Mouse (Mus musculus) right cerebral cortex, postnatal 14 days (tissue): ENCODE results near the gene Lin37.

Experiments used
- DNase-seq: peaks from one replicate; pipeline ENCODE4 v3.0.0; 2022

Lin37 gene

GRCm38 (mm10) chr7:30585170-30585569 is 25.5 kb upstream of the Lin37 start:
- DNase-seq: no peak

DNA sequence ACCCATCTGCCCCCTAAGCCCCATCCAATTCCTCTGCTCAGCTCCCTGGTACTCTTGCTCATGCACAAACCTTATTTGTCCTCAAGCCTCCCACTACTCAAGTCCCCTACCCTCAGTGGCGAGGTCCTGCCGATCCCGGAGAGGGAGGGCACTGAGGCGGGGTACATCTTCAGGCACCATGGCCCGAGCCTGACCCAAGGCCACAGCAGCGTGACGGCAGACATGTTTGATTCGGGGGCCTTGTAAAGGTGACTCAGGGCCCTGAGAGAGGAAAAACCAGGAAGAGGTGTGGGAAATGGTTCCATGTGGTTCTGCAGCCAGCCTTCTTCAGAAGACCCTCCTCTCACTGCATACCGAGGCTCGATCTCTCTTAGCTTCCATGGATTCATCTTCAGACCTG is 24.7 kb upstream of the Lin37 start:
- DNase-seq: no peak

GRCm38 (mm10) chr7:30581547-30581946 is 21.9 kb upstream of the Lin37 start:
- no peak for DNase-seq

DNA sequence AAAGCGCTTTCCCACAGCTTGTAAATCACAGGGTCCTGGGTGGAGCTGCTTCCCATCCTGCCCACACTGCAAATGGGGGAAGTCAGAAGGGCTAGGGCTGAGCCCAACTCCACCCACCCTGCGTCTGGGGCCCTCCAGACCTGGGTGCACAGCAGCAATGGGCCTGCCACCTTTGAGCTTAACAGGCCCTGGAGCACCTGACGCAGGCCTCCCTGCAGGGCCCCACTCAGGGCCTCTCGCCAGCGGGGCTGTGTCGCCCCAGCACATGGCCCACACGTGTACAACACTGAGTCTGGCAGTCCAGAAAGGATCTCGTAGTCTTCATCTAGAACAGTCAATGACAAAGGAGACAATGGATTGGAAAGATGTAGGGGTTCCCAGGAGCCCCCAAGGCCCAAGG is 20.3 kb upstream of the Lin37 start:
- DNase-seq: no peak

DNA sequence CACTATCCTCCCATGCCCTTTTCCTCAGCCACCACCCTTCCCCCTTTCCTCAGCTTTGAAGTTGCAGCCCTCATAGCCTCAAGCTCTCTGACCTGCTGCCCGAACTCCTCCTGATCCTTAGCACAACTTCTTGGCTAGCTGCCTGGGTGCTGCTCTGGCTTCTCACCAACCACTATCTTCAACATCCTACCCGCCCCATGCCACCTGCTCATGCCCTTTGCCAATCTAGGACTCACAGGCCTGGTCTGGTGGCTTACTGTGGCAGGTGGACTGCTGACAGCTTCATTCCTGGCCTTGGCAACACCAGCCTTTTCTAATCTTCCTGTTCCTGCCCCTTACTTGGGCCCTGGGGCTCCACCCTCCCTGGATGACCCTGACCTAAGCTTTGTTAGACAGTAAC is 13.3 kb upstream of the Lin37 start:
- DNase-seq: no peak

DNA sequence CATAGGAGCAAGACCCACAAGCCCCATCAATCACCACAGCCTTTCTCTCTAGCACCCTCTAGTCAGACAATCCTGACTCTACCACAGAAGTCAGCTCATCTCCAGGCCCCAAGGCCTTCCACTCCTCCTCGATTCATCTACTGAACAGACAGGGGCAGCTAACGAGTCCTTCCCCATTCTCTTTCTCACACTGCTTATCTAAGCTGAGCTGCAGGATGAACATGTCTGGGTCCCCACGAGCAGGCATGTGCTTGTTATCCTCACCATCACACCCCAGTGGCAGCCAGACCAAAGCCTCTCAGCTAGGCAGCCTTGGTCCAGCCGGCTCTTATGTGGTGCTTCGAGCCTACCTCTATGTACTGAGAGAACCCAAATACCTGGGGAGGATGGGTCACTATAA is 12.8 kb upstream of the Lin37 start:
- no peak for DNase-seq

DNA sequence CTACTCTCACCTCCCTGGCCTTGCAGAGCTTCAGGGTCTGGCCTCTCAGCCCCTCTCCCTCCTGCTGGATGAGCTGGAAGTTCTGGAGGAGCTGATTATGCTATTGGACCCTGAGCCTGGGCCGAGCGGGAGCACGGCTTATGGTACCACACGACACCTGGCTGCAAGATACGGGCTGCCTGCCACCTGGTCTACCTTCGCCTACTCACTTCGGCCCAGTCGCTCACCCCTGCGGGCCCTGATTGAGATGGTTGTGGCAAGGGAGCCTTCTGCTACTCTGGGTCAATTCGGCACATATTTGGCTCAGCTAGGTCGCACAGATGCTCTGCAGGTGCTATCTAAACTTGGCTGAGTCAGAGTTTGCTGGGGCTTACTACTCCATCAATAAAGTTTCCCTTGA is 7.9 kb upstream of the Lin37 start:
- DNase-seq: no peak

- DNase-seq: no peak
These were observed 6.4 kb upstream of the Lin37 start for GRCm38 (mm10) chr7:30566033-30566432.

GRCm38 (mm10) chr7:30564970-30565571 is 5.4 kb upstream of the Lin37 start, which contains the start of gene Igflr1:
Igflr1 (plus strand) TSS chr7:30565427.
- DNase-seq: no peak

- no peak for DNase-seq
These were observed 4.3 kb upstream of the Lin37 start for GRCm38 (mm10) chr7:30563906-30564280.

- DNase-seq: peak; percentile 96
These were observed 3.7 kb upstream of the Lin37 start, which contains the start of the genes U2af1l4, Gm49396 and Psenen for GRCm38 (mm10) chr7:30563117-30563905. U2af1l4 (plus strand) TSS chr7:30563301. Gm49396 (plus strand) TSS chr7:30563344. Psenen (minus strand) TSS chr7:30563627.

DNA sequence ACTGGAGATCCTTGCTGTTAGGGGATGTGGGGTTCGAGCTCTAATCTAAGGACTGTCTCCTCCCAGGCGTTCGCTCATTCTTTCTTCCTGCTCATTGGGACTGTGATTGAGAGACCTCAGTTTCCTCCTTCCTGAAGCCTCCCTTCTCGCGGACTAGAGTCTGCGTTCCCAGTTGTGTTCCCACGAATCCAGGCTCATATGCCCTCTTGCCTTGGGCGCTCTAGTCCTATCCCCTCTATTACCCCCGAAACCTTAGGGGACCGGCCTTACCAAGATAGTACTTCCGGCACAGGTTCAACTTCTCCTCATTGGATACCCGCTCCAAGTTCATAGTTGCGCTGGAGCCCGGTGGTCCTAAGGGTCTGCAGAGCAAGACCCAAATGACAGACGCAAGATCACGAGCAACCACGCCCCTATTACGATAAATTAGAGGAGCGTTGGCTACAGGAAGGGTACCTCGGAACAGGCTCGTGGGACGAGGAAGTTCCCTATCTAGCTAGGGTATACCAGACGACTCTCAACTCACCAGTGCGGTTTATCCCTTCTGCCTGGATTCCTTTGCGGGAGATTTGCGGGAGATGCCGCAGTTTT is 3.0 kb upstream of the Lin37 start:
- DNase-seq: no peak

GRCm38 (mm10) chr7:30560296-30560695 is 658 bp upstream of the Lin37 start:
- DNase-seq: no peak

DNA sequence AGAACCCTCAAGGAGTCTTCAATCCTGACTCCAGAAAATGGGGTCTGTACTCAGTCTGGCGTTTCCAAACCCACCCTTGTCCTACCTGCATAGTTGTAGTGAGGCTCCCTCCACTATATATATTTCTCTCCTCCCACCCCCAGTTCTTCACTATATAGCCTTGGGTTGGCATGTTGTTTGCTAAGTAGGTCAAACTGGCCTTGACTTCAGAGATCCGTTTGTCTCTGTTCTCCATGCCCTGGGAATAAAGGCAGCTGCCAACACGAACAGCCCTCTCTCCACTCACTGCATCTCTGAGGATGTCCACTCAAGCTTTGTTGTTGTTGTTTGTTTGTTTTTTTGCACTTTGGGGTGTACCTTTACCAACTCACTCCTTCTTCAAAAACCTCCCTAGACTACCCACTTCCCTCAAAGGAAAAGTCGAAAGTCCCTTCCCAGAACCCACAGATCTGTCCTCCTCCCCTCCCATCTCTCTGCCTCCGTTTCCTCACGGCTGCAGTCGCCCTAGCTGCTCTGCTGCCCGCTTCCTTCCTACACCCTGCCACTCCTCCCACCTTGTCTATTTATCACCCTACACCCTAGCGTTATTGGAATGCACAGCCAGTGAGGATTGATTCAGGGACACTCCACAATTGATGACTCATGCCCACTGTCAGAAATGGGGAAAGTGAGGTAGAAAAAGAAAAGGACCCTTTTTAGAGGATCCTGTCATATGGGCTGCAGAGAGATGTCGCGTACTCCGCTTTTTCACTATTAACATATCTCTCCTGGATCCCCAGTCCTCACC is 789 bp downstream of the Lin37 start:
- DNase-seq: no peak

- DNase-seq: no peak
These were observed 1.6 kb downstream of the Lin37 start for GRCm38 (mm10) chr7:30557901-30558514.

GRCm38 (mm10) chr7:30556894-30557536 is 2.6 kb downstream of the Lin37 start:
- no peak for DNase-seq

- DNase-seq: no peak
These were observed 5.6 kb downstream of the Lin37 start for GRCm38 (mm10) chr7:30553810-30554584.

- no peak for DNase-seq
These were observed 6.5 kb downstream of the Lin37 start for GRCm38 (mm10) chr7:30553021-30553589.

DNA sequence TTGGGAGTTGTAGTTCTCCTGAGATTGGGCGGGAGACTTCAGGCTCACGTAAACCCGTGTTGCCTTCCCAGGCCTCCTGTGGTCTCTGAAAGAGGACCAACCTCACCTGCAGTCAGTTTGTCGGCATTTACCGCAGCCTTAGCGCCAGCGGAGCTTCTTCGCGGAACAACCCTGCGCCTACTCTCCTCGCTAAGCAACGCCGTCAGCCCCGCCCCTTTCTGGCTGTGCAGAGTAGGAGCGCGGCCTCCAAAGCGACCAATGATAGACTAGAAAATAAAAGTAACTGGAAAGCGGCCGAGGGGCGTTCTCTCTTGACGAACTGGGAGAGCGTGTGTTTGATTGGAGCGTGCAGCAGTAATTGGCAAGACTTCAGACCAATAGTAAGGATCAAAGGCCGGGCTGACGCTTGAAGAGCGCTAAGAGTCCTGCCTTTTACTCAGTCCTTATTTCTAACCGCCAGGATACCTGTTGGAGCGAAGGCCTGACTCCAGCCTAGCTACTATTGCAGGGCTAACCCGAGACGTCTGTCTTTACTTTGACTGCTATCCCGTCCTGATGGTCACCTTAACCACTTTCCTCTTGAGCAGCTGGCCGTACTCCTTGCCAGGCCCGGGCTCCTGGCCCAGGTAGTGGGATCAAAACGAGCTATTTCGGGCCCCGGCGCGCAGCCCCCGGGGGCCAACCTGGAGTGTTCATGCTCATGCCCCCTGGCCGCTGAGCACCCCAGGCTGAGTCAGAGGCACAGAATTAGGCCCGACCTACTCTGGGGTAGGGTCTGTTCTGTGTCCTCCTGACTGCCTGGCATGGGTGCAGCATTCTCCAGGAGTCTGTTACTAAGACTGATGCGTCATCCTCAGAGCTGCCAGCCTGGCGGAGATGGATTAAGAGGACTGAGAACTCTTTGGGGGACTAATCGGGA is 7.3 kb downstream of the Lin37 start, which contains the start of the genes Hspb6 and Proser3:
TSS of gene Hspb6 (plus strand) at position 77 of the 919 bp plus-strand sequence.
TSS of gene Proser3 (minus strand) at position 198 of the 919 bp plus-strand sequence.
- peak; percentile 96 for DNase-seq
